In genomic region chr11:24830484-24830883, GRCm38 (mm10) we compare ENCODE assay signal across 22 mouse cellular contexts.
DNase-seq lines count a peak whose midpoint lies in the region; ATAC-seq lines count a peak whose summit lies in the region.
"Had no signal": no experiment of that assay in that cellular context is flagged by ENCODE, and none has a peak within 500 bp of the region (broad histone marks: within the 10 kb centered on the region; RNA-seq: fewer than 3 reads in every experiment).

No protein-coding gene starts in this region.

- WGBS in hindbrain, embryonic 11.5 days, result 67% methylated on average over 2 of the region's 2 CpGs
- 62% methylated on average over 2 of the region's 2 CpGs for WGBS in hindbrain, embryonic 16.5 days
- WGBS in forebrain, embryonic 16.5 days, result 56% methylated on average over 2 of the region's 2 CpGs
- WGBS in neural tube, embryonic 13.5 days, result 51% methylated on average over 2 of the region's 2 CpGs

- no peak for ATAC-seq in hindbrain, embryonic 11.5 days (ENCODE audit: low FRiP score)
- no peak for ATAC-seq in hindbrain, embryonic 16.5 days
- peak; percentile 34; the same call in 1 of the 2 replicates for ATAC-seq in forebrain, embryonic 16.5 days
- no peak for ATAC-seq in neural tube, embryonic 13.5 days (ENCODE audit: low read depth)
- ATAC-seq: activated CD4-positive, CD25-positive, alpha-beta regulatory T cell, adult 4 months; intestine, postnatal 0 days; liver, postnatal 0 days; lung, postnatal 0 days had no signal

- no peaks in the 10 kb centered on the region for H3K9me3 ChIP-seq in hindbrain, embryonic 11.5 days (ENCODE audit: control insufficient read depth, low read length)
- H3K9me3 ChIP-seq in hindbrain, embryonic 16.5 days (ENCODE audit: control insufficient read depth, low read length), result no peaks in the 10 kb centered on the region
- no peaks in the 10 kb centered on the region for H3K9me3 ChIP-seq in forebrain, embryonic 16.5 days (ENCODE audit: control insufficient read depth, low read length)
- H3K9me3 ChIP-seq in neural tube, embryonic 13.5 days, result no peaks in the 10 kb centered on the region
- H3K9me3 ChIP-seq: heart, embryonic 10.5 days; kidney, embryonic 15.5 days; limb, embryonic 12.5 days had no signal

- H3K36me3 ChIP-seq in hindbrain, embryonic 11.5 days (ENCODE audit: control insufficient read depth, insufficient read depth, low read length), result no peaks in the 10 kb centered on the region
- no peaks in the 10 kb centered on the region for H3K36me3 ChIP-seq in hindbrain, embryonic 16.5 days (ENCODE audit: control insufficient read depth, insufficient read depth, low read length)
- no peaks in the 10 kb centered on the region for H3K36me3 ChIP-seq in forebrain, embryonic 16.5 days (ENCODE audit: control insufficient read depth, insufficient read depth)
- no peaks in the 10 kb centered on the region for H3K36me3 ChIP-seq in neural tube, embryonic 13.5 days
- H3K36me3 ChIP-seq: heart, embryonic 10.5 days; kidney, embryonic 15.5 days; limb, embryonic 12.5 days had no signal

- peaks cover 2% of the 10 kb centered on the region; the same call in 1 of the 2 replicates for H3K4me1 ChIP-seq in hindbrain, embryonic 11.5 days (replicated peaks; ENCODE audit: control insufficient read depth, insufficient read depth, low read length)
- H3K4me1 ChIP-seq in hindbrain, embryonic 16.5 days (ENCODE audit: control insufficient read depth, insufficient read depth, low read depth, low read length), result peaks cover 7% of the 10 kb centered on the region; the same call in 1 of the 2 replicates
- peaks cover 11% of the 10 kb centered on the region; the same call in 1 of the 2 replicates for H3K4me1 ChIP-seq in forebrain, embryonic 16.5 days (replicated peaks; ENCODE audit: control insufficient read depth, insufficient read depth, low read length)
- H3K4me1 ChIP-seq in neural tube, embryonic 13.5 days (replicated peaks), result peaks cover 17% of the 10 kb centered on the region
- H3K4me1 ChIP-seq: kidney, embryonic 15.5 days; limb, embryonic 12.5 days had no signal

- H3K9ac ChIP-seq in hindbrain, embryonic 11.5 days (ENCODE audit: low read depth, low read length), result no peak overlapping the region
- H3K9ac ChIP-seq in hindbrain, embryonic 16.5 days (ENCODE audit: low read depth, low read length), result no peak overlapping the region
- no peak overlapping the region for H3K9ac ChIP-seq in forebrain, embryonic 16.5 days (replicated peaks; ENCODE audit: low read depth, low read length)
- H3K9ac ChIP-seq in neural tube, embryonic 13.5 days, result no peak overlapping the region
- H3K9ac ChIP-seq: kidney, embryonic 15.5 days; limb, embryonic 12.5 days; liver, postnatal 0 days had no signal

- H3K27ac ChIP-seq in hindbrain, embryonic 11.5 days (ENCODE audit: low read depth, low read length), result no peak overlapping the region; the same call in 1 of the 2 replicates
- no peak overlapping the region for H3K27ac ChIP-seq in hindbrain, embryonic 16.5 days (ENCODE audit: low read depth, low read length)
- no peak overlapping the region; the same call in 1 of the 2 replicates for H3K27ac ChIP-seq in forebrain, embryonic 16.5 days (ENCODE audit: low read length)
- 0 out of 2 replicates have a peak overlapping the region, but pooled peaks have one; percentile 46 for H3K27ac ChIP-seq in neural tube, embryonic 13.5 days (replicated peaks)
- H3K27ac ChIP-seq: heart, embryonic 10.5 days; kidney, embryonic 15.5 days; limb, embryonic 12.5 days had no signal

- H3K27me3 ChIP-seq in hindbrain, embryonic 11.5 days (ENCODE audit: control insufficient read depth, insufficient read depth, low read length), result no peaks in the 10 kb centered on the region
- no peaks in the 10 kb centered on the region for H3K27me3 ChIP-seq in hindbrain, embryonic 16.5 days (replicated peaks; ENCODE audit: control insufficient read depth, insufficient read depth, low read length)
- H3K27me3 ChIP-seq in forebrain, embryonic 16.5 days (replicated peaks; ENCODE audit: control insufficient read depth, insufficient read depth, low read length), result no peaks in the 10 kb centered on the region
- H3K27me3 ChIP-seq in neural tube, embryonic 13.5 days, result no peaks in the 10 kb centered on the region
- H3K27me3 ChIP-seq: kidney, embryonic 15.5 days; limb, embryonic 12.5 days had no signal

- no peak overlapping the region for H3K4me3 ChIP-seq in hindbrain, embryonic 11.5 days (ENCODE audit: low read depth, low read length)
- no peak overlapping the region for H3K4me3 ChIP-seq in hindbrain, embryonic 16.5 days (ENCODE audit: low read length)
- H3K4me3 ChIP-seq in forebrain, embryonic 16.5 days (replicated peaks; ENCODE audit: low read length), result no peak overlapping the region
- no peak overlapping the region for H3K4me3 ChIP-seq in neural tube, embryonic 13.5 days
- H3K4me3 ChIP-seq: heart, embryonic 10.5 days; kidney, embryonic 15.5 days; limb, embryonic 12.5 days had no signal

- DNase-seq in embryo, embryonic 10 days (ENCODE audit: low spot score), result peak; percentile 9
- DNase-seq in embryo, embryonic 10.5 days (ENCODE audit: low spot score), result no peak
- DNase-seq in hindbrain, embryonic 11.5 days (ENCODE audit: low spot score), result peak; percentile 8
- no peak for DNase-seq in heart, adult 8-10 months (ENCODE audit: low spot score)
- DNase-seq: adrenal gland, adult 8-10 months; cerebellum, adult 18-20 months; cerebellum, postnatal 25 days; heart, postnatal 4 days; kidney, postnatal 36 days; layer of hippocampus, postnatal 36 days; liver, postnatal 0 days; thymus, postnatal 14 days had no signal

- no peak overlapping the region for H3K4me2 ChIP-seq in hindbrain, embryonic 11.5 days (replicated peaks; ENCODE audit: low read depth, low read length)
- no peak overlapping the region for H3K4me2 ChIP-seq in hindbrain, embryonic 16.5 days (ENCODE audit: low read length)
- no peak overlapping the region for H3K4me2 ChIP-seq in forebrain, embryonic 16.5 days (ENCODE audit: low read length)
- no peak overlapping the region for H3K4me2 ChIP-seq in neural tube, embryonic 13.5 days
- H3K4me2 ChIP-seq: kidney, embryonic 15.5 days; limb, embryonic 12.5 days; liver, embryonic 11.5 days had no signal

Comparison
In these comparisons a context has a peak if more than half of its experiments do, and no peak if none do; other contexts are left out.
1. DNase-seq: peak in embryo, embryonic 10 days (single experiment) and hindbrain, embryonic 11.5 days (single experiment); none in embryo, embryonic 10.5 days (single experiment) and heart, adult 8-10 months (single experiment).